Mouse (Mus musculus): ENCODE measurements around the gene Ak1.
A peak's percentile ranks its signal among the peaks of the same experiment; 100 is the strongest.

DNA sequence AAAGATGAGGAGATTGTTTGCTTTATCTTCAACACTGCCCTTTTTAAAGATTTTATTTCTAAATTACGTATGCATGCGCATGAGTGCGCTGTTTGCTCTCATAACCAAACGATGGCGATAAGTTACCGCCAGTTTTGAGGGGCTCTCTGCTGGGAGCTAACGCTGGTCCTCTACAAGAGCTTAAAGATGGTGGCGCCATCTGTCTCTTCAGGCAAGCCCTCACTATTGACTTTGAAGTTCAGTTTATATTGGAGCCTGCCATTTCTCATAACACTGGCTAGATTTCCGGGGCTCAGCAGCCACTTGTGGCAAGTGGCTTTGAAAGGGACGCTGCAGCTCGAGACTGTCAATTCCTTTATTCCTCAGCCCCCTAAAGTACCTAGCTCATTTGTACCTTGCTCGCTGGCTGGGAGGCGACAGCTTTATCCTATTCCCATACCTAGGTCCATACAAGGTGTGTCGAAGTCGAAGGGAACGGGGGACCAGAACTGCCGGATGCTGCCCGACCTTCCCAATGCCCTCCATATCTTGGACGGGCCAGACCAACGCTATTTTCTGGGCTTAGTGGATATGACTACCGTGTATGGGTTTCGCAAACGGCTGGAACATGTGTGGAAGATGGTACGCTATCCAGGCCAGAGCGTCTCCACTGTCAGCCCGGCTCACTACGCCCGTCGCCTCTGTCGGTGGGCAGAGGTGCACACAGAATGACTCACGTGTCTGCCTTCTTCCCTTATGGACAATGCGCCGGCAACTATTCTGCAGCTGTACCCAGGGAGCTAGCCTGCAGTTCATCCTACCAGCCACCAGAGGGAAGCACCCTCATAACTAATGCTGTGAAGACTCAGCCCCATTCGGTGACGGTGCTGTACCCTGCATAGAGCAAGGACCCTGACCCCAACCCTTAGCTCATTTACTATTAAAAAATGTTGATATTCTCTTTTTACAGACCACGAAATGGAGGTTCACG lies 38.4 kb upstream of the Ak1 start:
- TF ChIP-seq POLR2A (IDR thresholded peaks at IDR 0.05; ENCODE audit: low read depth, low read length) = no peak; the same call in 1 of the 2 replicates
- TF ChIP-seq CTCF (IDR thresholded peaks at IDR 0.05; ENCODE audit: borderline replicate concordance, insufficient read depth, low read length) = peak; percentile 91

Measured in embryonic fibroblast, embryonic 13.5 days (primary cell).